Mouse (Mus musculus) liver, embryonic 12.5 days (tissue): ENCODE measurements around the gene Barx2. TPM values are rescaled to one million over a fixed set of nuclear protein-coding genes. Genes with fewer than 3 reads are reported as not detected.

ENCODE experiments used
- ATAC-seq: fragments of 200-750 bp; cut with Nextera tagmentation; 2 replicates; pipeline ENCODE4 v1.8.0; 2017; ENCODE audit warnings: moderate number of reproducible peaks, mild to moderate bottlenecking, moderate library complexity
- H3K27ac ChIP-seq: fragments of 300-500 bp; sonication (generic); 2 replicates; pipeline ENCODE4 v1.5.1; 2016; ENCODE audit warnings: mild to moderate bottlenecking
- H3K27me3 ChIP-seq: fragments of 300-500 bp; sonication (generic); replicated peaks from 2 replicates; pipeline ENCODE4 v1.6.1; 2016; ENCODE audit warnings: mild to moderate bottlenecking, moderate library complexity
- H3K36me3 ChIP-seq: fragments of 300-500 bp; sonication (generic); 2 replicates; pipeline ENCODE4 v1.6.1; 2016; ENCODE audit warnings: mild to moderate bottlenecking, moderate library complexity
- H3K4me1 ChIP-seq: fragments of 300-500 bp; sonication (generic); 2 replicates; pipeline ENCODE4 v1.6.1; 2016
- H3K4me2 ChIP-seq: fragments of 300-500 bp; sonication (generic); 2 replicates; pipeline ENCODE4 v1.6.1; 2016; ENCODE audit warnings: mild to moderate bottlenecking, moderate library complexity
- H3K4me3 ChIP-seq: fragments of 300-500 bp; sonication (generic); 2 replicates; pipeline ENCODE4 v1.5.1; 2016; ENCODE audit warnings: mild to moderate bottlenecking, moderate library complexity
- H3K9ac ChIP-seq: fragments of 300-500 bp; sonication (generic); 2 replicates; pipeline ENCODE4 v1.6.1; 2016; ENCODE audit warnings: mild to moderate bottlenecking, moderate library complexity
- H3K9me3 ChIP-seq: fragments of 300-500 bp; sonication (generic); replicated peaks from 2 replicates; pipeline ENCODE4 v1.6.1; 2016; ENCODE audit warnings: mild to moderate bottlenecking, moderate library complexity
- WGBS: fragments of 180-500 bp; shearing (Covaris S2); methylation state at CpG from one replicate; pipeline ENCODE4 v1.1.7; 2016; ENCODE audit not compliant: insufficient replicate concordance; 5-methylcytosine and 5-hydroxymethylcytosine counted together
- polyA plus RNA-seq: library from polyadenylated mRNA; unstranded; fragments of >200 nt; fragmentation: Nextera tagmentation; extraction: Ambion mirVana; gene quantifications from 2 replicates; pipeline ENCODE4 v1.2.1, GENCODE M21; 2016

The Barx2 gene
- polyA plus RNA-seq, 1 experiment from 2014 or later, result not detected

- no peak for ATAC-seq
- H3K4me2 ChIP-seq, result no peak overlapping the region
- 77% methylated on average over 2 of the region's 2 CpGs for WGBS
- H3K4me3 ChIP-seq, result no peak overlapping the region
- no peaks in the 10 kb centered on the region for H3K9me3 ChIP-seq
- no peak overlapping the region for H3K27ac ChIP-seq
- no peaks in the 10 kb centered on the region for H3K4me1 ChIP-seq
- H3K27me3 ChIP-seq, result no peaks in the 10 kb centered on the region
- H3K36me3 ChIP-seq, result no peaks in the 10 kb centered on the region
- H3K9ac ChIP-seq, result no peak overlapping the region
These were observed 30.9 kb downstream of the Barx2 start for GRCm38 (mm10) chr9:31882376-31882775.

DNA sequence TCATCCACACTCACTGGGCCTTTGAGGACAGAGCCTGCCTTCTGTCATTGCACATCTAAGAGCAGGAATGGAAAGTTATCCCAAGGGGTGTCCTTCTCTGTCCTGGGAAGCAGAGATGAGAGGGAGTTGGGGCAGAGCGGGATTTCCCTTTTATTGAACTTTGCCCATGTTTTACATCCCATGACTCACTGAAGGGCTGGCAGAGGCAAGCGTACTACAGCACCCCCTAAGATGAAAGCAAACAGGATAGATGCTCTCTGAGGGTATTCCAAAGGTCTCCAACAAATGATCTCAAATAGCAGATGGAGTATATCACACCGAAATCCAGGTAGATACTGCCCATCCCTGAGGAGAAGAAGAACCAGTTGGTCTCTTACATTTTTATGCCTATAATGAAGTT, 37.7 kb downstream of the Barx2 start:
- WGBS, result 70% methylated on average over 3 of the region's 3 CpGs
- ATAC-seq, result no peak
- no peak overlapping the region for H3K4me2 ChIP-seq

DNA sequence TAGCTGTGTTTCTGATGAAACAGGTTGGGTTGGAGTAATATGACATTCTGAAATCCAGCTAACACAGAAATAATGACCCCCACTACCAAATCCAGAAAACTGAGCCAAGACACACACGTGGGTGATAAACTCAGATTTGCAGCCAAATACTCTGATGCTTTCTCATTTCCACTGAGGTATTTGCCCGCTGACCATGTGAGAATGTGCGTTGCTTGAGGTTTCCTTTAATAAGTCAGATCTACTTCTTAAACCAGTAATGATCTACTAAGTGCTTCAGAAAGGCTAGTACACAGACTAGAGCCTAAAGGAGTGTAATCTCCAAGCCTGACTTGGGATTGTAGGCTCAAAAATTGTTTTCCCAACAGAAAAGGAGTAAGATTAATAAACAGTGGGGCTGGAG, 39.0 kb downstream of the Barx2 start:
- Histone ChIP-seq H3K4me3 (no peak overlapping the region), H3K36me3 (no peaks in the 10 kb centered on the region)

More for the DNA sequence above, 37.7 kb downstream of the Barx2 start:
- no peaks in the 10 kb centered on the region for H3K9me3 ChIP-seq
- no peaks in the 10 kb centered on the region for H3K27me3 ChIP-seq
- no peaks in the 10 kb centered on the region for H3K4me1 ChIP-seq
- H3K4me3 ChIP-seq, result no peak overlapping the region
- no peak overlapping the region for H3K27ac ChIP-seq
- no peak overlapping the region for H3K9ac ChIP-seq
- no peaks in the 10 kb centered on the region for H3K36me3 ChIP-seq

GRCm38 (mm10) chr9:31871410-31871809, 41.9 kb downstream of the Barx2 start:
- Histone ChIP-seq H3K9me3 (no peaks in the 10 kb centered on the region), H3K4me3 (no peak overlapping the region), H3K27me3 (no peaks in the 10 kb centered on the region), H3K9ac (no peak overlapping the region), H3K36me3 (no peaks in the 10 kb centered on the region), H3K27ac (no peak overlapping the region), H3K4me2 (no peak overlapping the region), H3K4me1 (no peaks in the 10 kb centered on the region)
- ATAC-seq, result no peak
- 45% methylated on average over 4 of the region's 4 CpGs for WGBS

More for the DNA sequence above, 39.0 kb downstream of the Barx2 start:
- Histone ChIP-seq H3K27ac (no peak overlapping the region), H3K4me2 (no peak overlapping the region), H3K9me3 (no peaks in the 10 kb centered on the region), H3K4me1 (no peaks in the 10 kb centered on the region), H3K9ac (no peak overlapping the region), H3K27me3 (no peaks in the 10 kb centered on the region)
- ATAC-seq, result no peak
- WGBS, result 69% methylated on average over 3 of the region's 3 CpGs

GRCm38 (mm10) chr9:31868823-31869460, 44.3 kb downstream of the Barx2 start:
- H3K27ac ChIP-seq, result no peak overlapping the region
- H3K36me3 ChIP-seq, result no peaks in the 10 kb centered on the region
- no peak overlapping the region for H3K9ac ChIP-seq
- H3K4me3 ChIP-seq, result no peak overlapping the region
- ATAC-seq, result no peak
- no peaks in the 10 kb centered on the region for H3K27me3 ChIP-seq
- no peaks in the 10 kb centered on the region for H3K9me3 ChIP-seq
- H3K4me2 ChIP-seq, result no peak overlapping the region
- 62% methylated on average over 2 of the region's 2 CpGs for WGBS
- H3K4me1 ChIP-seq, result no peaks in the 10 kb centered on the region

DNA sequence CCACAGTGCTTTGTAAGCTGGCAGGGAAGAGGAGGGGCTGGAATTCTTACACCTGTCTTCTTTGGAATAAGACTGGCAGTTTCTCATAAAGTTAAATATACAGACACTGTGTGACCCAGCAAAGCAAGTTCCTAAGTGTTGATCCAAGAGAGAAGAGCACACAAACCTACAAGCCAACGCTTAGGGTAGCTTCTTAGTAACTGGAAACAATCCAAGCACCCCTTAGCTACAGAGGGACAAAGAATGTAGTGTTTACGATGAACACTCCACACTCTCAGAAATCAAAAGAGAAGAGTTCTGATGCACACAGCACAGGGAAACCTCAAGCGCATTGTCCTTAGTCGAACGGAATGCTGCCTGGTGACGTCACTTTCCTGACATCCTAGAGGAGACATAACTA, 49.4 kb downstream of the Barx2 start:
- Histone ChIP-seq H3K4me2 (no peak overlapping the region), H3K4me1 (no peaks in the 10 kb centered on the region), H3K27ac (no peak overlapping the region), H3K27me3 (peaks cover under 1% of the 10 kb centered on the region; the same call in 1 of the 2 replicates), H3K9ac (no peak overlapping the region), H3K9me3 (no peaks in the 10 kb centered on the region), H3K4me3 (no peak overlapping the region), H3K36me3 (no peaks in the 10 kb centered on the region)
- 74% methylated on average over 6 of the region's 6 CpGs for WGBS
- ATAC-seq, result no peak

GRCm38 (mm10) chr9:31859446-31859845, 53.8 kb downstream of the Barx2 start:
- Histone ChIP-seq H3K27me3 (peaks cover 13% of the 10 kb centered on the region; the same call in 1 of the 2 replicates), H3K4me3 (no peak overlapping the region), H3K9ac (no peak overlapping the region), H3K36me3 (no peaks in the 10 kb centered on the region), H3K4me2 (no peak overlapping the region), H3K4me1 (no peaks in the 10 kb centered on the region), H3K27ac (no peak overlapping the region), H3K9me3 (no peaks in the 10 kb centered on the region)
- 61% methylated on average over 5 of the region's 5 CpGs for WGBS
- no peak for ATAC-seq

DNA sequence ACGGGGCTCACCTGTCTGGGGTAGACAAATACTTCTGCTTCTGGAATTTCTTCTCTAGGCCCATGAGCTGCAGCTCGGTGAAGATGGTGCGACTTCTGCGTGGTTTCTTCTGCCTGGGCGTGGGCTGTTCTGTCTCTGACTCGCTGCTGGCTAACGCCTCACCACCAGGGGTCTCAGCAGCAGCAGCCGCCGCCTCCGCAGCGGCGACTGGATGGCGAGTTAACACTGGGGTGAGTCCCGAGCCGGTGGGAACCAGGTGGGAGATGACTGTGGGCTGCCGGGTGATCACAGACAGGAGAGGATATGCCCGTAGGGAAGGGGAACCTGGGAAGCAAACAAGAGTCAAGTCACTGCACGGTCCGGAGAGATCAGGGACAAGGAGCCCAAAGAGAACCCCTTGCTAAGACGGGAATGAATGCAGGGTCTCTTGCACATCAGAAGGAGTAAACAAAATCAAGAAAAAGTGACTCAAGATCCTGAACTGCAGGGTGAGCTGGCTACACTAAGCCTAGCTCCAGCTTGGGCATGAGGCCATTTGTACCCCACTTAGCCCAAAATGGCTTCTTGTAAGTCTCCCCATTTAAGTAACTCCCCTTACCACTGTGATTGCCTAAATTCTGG, 54.4 kb downstream of the Barx2 start:
- no peak overlapping the region for H3K27ac ChIP-seq
- no peak overlapping the region for H3K4me3 ChIP-seq
- peaks cover 13% of the 10 kb centered on the region; the same call in 1 of the 2 replicates for H3K27me3 ChIP-seq
- ATAC-seq, result no peak
- H3K9me3 ChIP-seq, result no peaks in the 10 kb centered on the region
- H3K4me2 ChIP-seq, result 0 out of 2 replicates have a peak overlapping the region, but pooled peaks have one; percentile 18
- H3K36me3 ChIP-seq, result no peaks in the 10 kb centered on the region
- no peaks in the 10 kb centered on the region for H3K4me1 ChIP-seq
- 7% methylated on average over 20 of the region's 20 CpGs for WGBS
- H3K9ac ChIP-seq, result no peak overlapping the region

DNA sequence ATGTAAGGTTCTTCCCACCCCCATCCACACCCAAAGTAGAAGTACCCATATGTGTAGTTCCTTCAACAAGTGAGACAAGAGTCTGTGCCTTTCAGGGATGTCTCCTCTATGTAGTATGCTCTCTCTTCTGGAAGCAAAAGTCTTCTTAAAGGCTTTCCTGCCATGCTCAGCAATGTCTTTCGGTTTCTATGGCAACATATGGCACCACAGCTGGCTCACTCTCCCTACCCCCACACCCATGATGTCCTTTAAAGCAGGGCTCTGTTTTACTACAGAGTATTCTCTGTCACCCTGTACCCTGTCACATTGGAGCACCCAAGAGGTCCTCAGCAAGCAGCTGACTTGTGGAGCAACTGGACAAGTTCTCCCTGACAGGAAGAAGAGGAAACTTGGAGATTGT, 55.8 kb downstream of the Barx2 start:
- no peak for ATAC-seq
- Histone ChIP-seq H3K4me3 (no peak overlapping the region), H3K36me3 (no peaks in the 10 kb centered on the region), H3K4me2 (no peak overlapping the region), H3K4me1 (no peaks in the 10 kb centered on the region), H3K27me3 (peaks cover 13% of the 10 kb centered on the region; the same call in 1 of the 2 replicates), H3K27ac (no peak overlapping the region), H3K9me3 (no peaks in the 10 kb centered on the region), H3K9ac (no peak overlapping the region)
- 54% methylated on average over 1 of the region's 1 CpGs for WGBS

DNA sequence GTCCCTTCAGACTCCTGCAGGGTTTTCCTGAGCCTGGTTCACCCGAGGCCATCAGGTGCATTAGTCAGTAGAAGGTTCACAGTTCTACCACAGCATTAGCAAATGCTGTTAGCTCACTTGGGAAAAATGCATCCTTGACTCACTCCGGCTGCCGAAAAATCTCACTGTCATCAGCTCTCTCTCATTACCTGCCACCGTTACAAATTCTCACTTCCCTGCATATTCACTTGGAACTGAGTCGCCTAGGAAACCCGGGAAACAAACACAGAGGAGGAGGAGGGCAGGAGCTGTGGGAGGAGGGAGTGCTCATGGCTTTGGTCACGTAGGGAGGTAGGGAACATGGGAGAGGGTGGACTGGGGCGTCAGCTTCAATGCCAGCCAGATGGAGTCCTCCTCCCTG, 56.8 kb downstream of the Barx2 start:
- H3K36me3 ChIP-seq, result no peaks in the 10 kb centered on the region

DNA sequence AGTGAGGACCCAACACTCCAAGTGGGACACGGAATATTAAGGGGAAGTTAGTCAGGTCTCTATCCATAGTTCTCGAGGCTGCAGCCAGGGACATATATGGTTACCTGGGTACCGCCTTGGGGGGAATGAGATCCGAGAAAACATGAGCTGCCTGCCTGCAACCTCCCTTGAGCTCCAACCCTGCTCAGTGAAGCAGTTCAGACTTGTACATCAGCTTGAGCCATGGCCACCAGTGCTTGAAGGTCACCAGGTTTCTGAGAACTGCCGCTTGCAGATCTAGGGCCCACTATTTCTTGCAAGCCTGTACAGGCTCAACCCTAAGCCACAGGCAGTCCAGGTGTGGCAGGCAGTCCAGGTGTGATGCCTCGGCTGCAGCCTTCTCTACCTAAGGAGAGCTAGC, 57.6 kb downstream of the Barx2 start:
- no peak for ATAC-seq

More for the DNA sequence above, 56.8 kb downstream of the Barx2 start:
- no peak for ATAC-seq
- no peak overlapping the region for H3K4me2 ChIP-seq
- no peak overlapping the region for H3K9ac ChIP-seq
- H3K4me3 ChIP-seq, result no peak overlapping the region
- peaks cover 13% of the 10 kb centered on the region; the same call in 1 of the 2 replicates for H3K27me3 ChIP-seq
- 31% methylated on average over 8 of the region's 8 CpGs for WGBS
- no peak overlapping the region for H3K27ac ChIP-seq
- no peaks in the 10 kb centered on the region for H3K4me1 ChIP-seq
- no peaks in the 10 kb centered on the region for H3K9me3 ChIP-seq

GRCm38 (mm10) chr9:31851710-31852109, 61.6 kb downstream of the Barx2 start:
- H3K9ac ChIP-seq, result no peak overlapping the region
- 43% methylated on average over 8 of the region's 8 CpGs for WGBS
- 0 out of 2 replicates have a peak, but pooled peaks cover 5% of the 10 kb centered on the region for H3K27me3 ChIP-seq
- no peaks in the 10 kb centered on the region for H3K9me3 ChIP-seq
- H3K4me1 ChIP-seq, result no peaks in the 10 kb centered on the region
- no peaks in the 10 kb centered on the region for H3K36me3 ChIP-seq
- no peak for ATAC-seq
- H3K4me2 ChIP-seq, result no peak overlapping the region
- no peak overlapping the region for H3K27ac ChIP-seq
- H3K4me3 ChIP-seq, result no peak overlapping the region

More for the DNA sequence above, 57.6 kb downstream of the Barx2 start:
- WGBS, result 64% methylated on average over 6 of the region's 6 CpGs
- Histone ChIP-seq H3K27me3 (peaks cover 13% of the 10 kb centered on the region; the same call in 1 of the 2 replicates), H3K4me3 (no peak overlapping the region), H3K27ac (no peak overlapping the region), H3K9ac (no peak overlapping the region), H3K4me2 (no peak overlapping the region), H3K4me1 (no peaks in the 10 kb centered on the region), H3K9me3 (no peaks in the 10 kb centered on the region), H3K36me3 (no peaks in the 10 kb centered on the region)
